Mouse (Mus musculus): Measurements from ENCODE around the gene Sumf1. TPM values are rescaled to one million over a fixed set of nuclear protein-coding genes. Genes with fewer than 3 reads are reported as not detected.

Gene Sumf1
- total and polyA plus RNA-seq, 2 experiments from 2014 or later: 13.7 to 23.0 TPM

- 94% methylated on average over 2 of the region's 2 CpGs for WGBS
- ATAC-seq (ENCODE audit: low FRiP score) (no peak), DNase-seq (ENCODE audit: low spot score) (no peak)
- Histone ChIP-seq H3K4me1 (ENCODE audit: insufficient read depth, low read length) (no peaks in the 10 kb centered on the region), H3K27me3 (ENCODE audit: insufficient read depth, low read length) (no peaks in the 10 kb centered on the region), H3K36me3 (ENCODE audit: insufficient read depth, low read length) (no peaks in the 10 kb centered on the region), H3K27ac (ENCODE audit: low read depth, low read length) (no peak overlapping the region), H3K9ac (replicated peaks; ENCODE audit: low read length, poor library complexity, severe bottlenecking) (no peak overlapping the region), H3K9me3 (ENCODE audit: low read length) (no peaks in the 10 kb centered on the region), H3K4me2 (ENCODE audit: low read depth, low read length, poor library complexity, severe bottlenecking) (no peak overlapping the region), H3K4me3 (ENCODE audit: low read depth, low read length) (no peak overlapping the region)
- TF ChIP-seq CTCF (IDR thresholded peaks at IDR 0.05): no peak
Observed at GRCm38 (mm10) chr6:108204322-108204721, 18.9 kb upstream of the Sumf1 start.

GRCm38 (mm10) chr6:108198286-108198685 lies 12.9 kb upstream of the Sumf1 start:
- no peaks in the 10 kb centered on the region for H3K27me3 ChIP-seq (ENCODE audit: insufficient read depth, low read length)
- no peak overlapping the region for H3K27ac ChIP-seq (ENCODE audit: low read depth, low read length)
- no peak overlapping the region for H3K4me3 ChIP-seq (ENCODE audit: low read depth, low read length)
- WGBS: 89% methylated on average over 7 of the region's 7 CpGs
- H3K9ac ChIP-seq (replicated peaks; ENCODE audit: low read length, poor library complexity, severe bottlenecking): no peak overlapping the region
- no peak for TF ChIP-seq CTCF (IDR thresholded peaks at IDR 0.05)
- ATAC-seq (ENCODE audit: low FRiP score): no peak
- H3K36me3 ChIP-seq (ENCODE audit: insufficient read depth, low read length): no peaks in the 10 kb centered on the region
- no peak overlapping the region for H3K4me2 ChIP-seq (ENCODE audit: low read depth, low read length, poor library complexity, severe bottlenecking)
- H3K9me3 ChIP-seq (ENCODE audit: low read length): no peaks in the 10 kb centered on the region
- no peaks in the 10 kb centered on the region for H3K4me1 ChIP-seq (ENCODE audit: insufficient read depth, low read length)
- no peak for DNase-seq (ENCODE audit: low spot score)

- ATAC-seq (ENCODE audit: low FRiP score): no peak
- Histone ChIP-seq H3K36me3 (ENCODE audit: insufficient read depth, low read length) (no peaks in the 10 kb centered on the region), H3K4me1 (ENCODE audit: insufficient read depth, low read length) (no peaks in the 10 kb centered on the region), H3K9me3 (ENCODE audit: low read length) (no peaks in the 10 kb centered on the region), H3K27ac (ENCODE audit: low read depth, low read length) (no peak overlapping the region), H3K9ac (replicated peaks; ENCODE audit: low read length, poor library complexity, severe bottlenecking) (no peak overlapping the region), H3K4me3 (ENCODE audit: low read depth, low read length) (no peak overlapping the region), H3K27me3 (ENCODE audit: insufficient read depth, low read length) (no peaks in the 10 kb centered on the region), H3K4me2 (ENCODE audit: low read depth, low read length, poor library complexity, severe bottlenecking) (no peak overlapping the region)
- DNase-seq (ENCODE audit: low spot score): no peak
- no peak for TF ChIP-seq CTCF (IDR thresholded peaks at IDR 0.05)
- 75% methylated on average over 4 of the region's 4 CpGs for WGBS
Observed at GRCm38 (mm10) chr6:108197117-108197516, 11.7 kb upstream of the Sumf1 start.

GRCm38 (mm10) chr6:108196665-108197064 lies 11.3 kb upstream of the Sumf1 start:
- ATAC-seq (ENCODE audit: low FRiP score): no peak
- no peak for DNase-seq (ENCODE audit: low spot score)
- H3K36me3 ChIP-seq (ENCODE audit: insufficient read depth, low read length): no peaks in the 10 kb centered on the region
- TF ChIP-seq CTCF (IDR thresholded peaks at IDR 0.05): no peak
- H3K4me1 ChIP-seq (ENCODE audit: insufficient read depth, low read length): no peaks in the 10 kb centered on the region
- WGBS: 83% methylated on average over 7 of the region's 7 CpGs
- no peak overlapping the region for H3K4me3 ChIP-seq (ENCODE audit: low read depth, low read length)
- no peak overlapping the region for H3K9ac ChIP-seq (replicated peaks; ENCODE audit: low read length, poor library complexity, severe bottlenecking)
- H3K4me2 ChIP-seq (ENCODE audit: low read depth, low read length, poor library complexity, severe bottlenecking): no peak overlapping the region
- H3K27ac ChIP-seq (ENCODE audit: low read depth, low read length): no peak overlapping the region
- no peaks in the 10 kb centered on the region for H3K9me3 ChIP-seq (ENCODE audit: low read length)
- no peaks in the 10 kb centered on the region for H3K27me3 ChIP-seq (ENCODE audit: insufficient read depth, low read length)

- Histone ChIP-seq H3K9ac (replicated peaks; ENCODE audit: low read length, poor library complexity, severe bottlenecking) (no peak overlapping the region), H3K36me3 (ENCODE audit: insufficient read depth, low read length) (no peaks in the 10 kb centered on the region), H3K9me3 (ENCODE audit: low read length) (no peaks in the 10 kb centered on the region), H3K4me2 (ENCODE audit: low read depth, low read length, poor library complexity, severe bottlenecking) (no peak overlapping the region), H3K4me1 (ENCODE audit: insufficient read depth, low read length) (no peaks in the 10 kb centered on the region), H3K4me3 (ENCODE audit: low read depth, low read length) (no peak overlapping the region), H3K27me3 (ENCODE audit: insufficient read depth, low read length) (no peaks in the 10 kb centered on the region), H3K27ac (ENCODE audit: low read depth, low read length) (no peak overlapping the region)
- no peak for ATAC-seq (ENCODE audit: low FRiP score)
- DNase-seq (ENCODE audit: low spot score): no peak
- WGBS: 62% methylated on average over 4 of the region's 4 CpGs
- TF ChIP-seq CTCF (IDR thresholded peaks at IDR 0.05): no peak
Observed at GRCm38 (mm10) chr6:108192632-108193031, 7.2 kb upstream of the Sumf1 start.

- no peaks in the 10 kb centered on the region for H3K4me1 ChIP-seq (ENCODE audit: insufficient read depth, low read length)
- H3K36me3 ChIP-seq (ENCODE audit: insufficient read depth, low read length): no peaks in the 10 kb centered on the region
- H3K27ac ChIP-seq (ENCODE audit: low read depth, low read length): no peak overlapping the region
- no peak overlapping the region for H3K9ac ChIP-seq (replicated peaks; ENCODE audit: low read length, poor library complexity, severe bottlenecking)
- WGBS: 95% methylated on average over 1 of the region's 1 CpGs
- no peaks in the 10 kb centered on the region for H3K27me3 ChIP-seq (ENCODE audit: insufficient read depth, low read length)
- no peaks in the 10 kb centered on the region for H3K9me3 ChIP-seq (ENCODE audit: low read length)
- no peak overlapping the region for H3K4me3 ChIP-seq (ENCODE audit: low read depth, low read length)
- no peak for ATAC-seq (ENCODE audit: low FRiP score)
- DNase-seq (ENCODE audit: low spot score): no peak
- no peak overlapping the region for H3K4me2 ChIP-seq (ENCODE audit: low read depth, low read length, poor library complexity, severe bottlenecking)
- no peak for TF ChIP-seq CTCF (IDR thresholded peaks at IDR 0.05)
Observed at GRCm38 (mm10) chr6:108190690-108191089, 5.3 kb upstream of the Sumf1 start.
